Mouse (Mus musculus) cortical plate, adult 2 months (tissue): ENCODE measurements around the gene Slc25a5. TPM values are rescaled to one million over a fixed set of nuclear protein-coding genes. Genes with fewer than 3 reads are reported as not detected.

Experiments used
- H3K27ac ChIP-seq: fragments of 200-500 bp; 2 replicates; pipeline ENCODE4 v1.5.1; 2012; ENCODE audit warnings: low read length, control low read depth, inconsistent platforms; ENCODE audit not compliant: insufficient read depth
- H3K4me1 ChIP-seq: fragments of 200-500 bp; 2 replicates; pipeline ENCODE4 v1.6.1; 2011; ENCODE audit warnings: low read length; ENCODE audit not compliant: control insufficient read depth, insufficient read depth
- H3K4me3 ChIP-seq: fragments of 200-500 bp; 2 replicates; pipeline ENCODE4 v1.5.1; 2011; ENCODE audit warnings: mild to moderate bottlenecking, low read length, control low read depth; ENCODE audit not compliant: insufficient read depth
- CTCF ChIP-seq: fragments of 200-500 bp; IDR thresholded peaks from 2 replicates; pipeline ENCODE4 v1.5.1; 2011; ENCODE audit warnings: mild to moderate bottlenecking, control low read depth, low read length; ENCODE audit not compliant: insufficient read depth; ENCODE audit errors: extremely low read depth
- POLR2A ChIP-seq: fragments of 200-500 bp; IDR thresholded peaks from 2 replicates; pipeline ENCODE4 v1.6.1; 2011; ENCODE audit warnings: mild to moderate bottlenecking, low read length, control low read depth; ENCODE audit not compliant: insufficient read depth; ENCODE audit errors: extremely low read depth
- polyA plus RNA-seq: library from polyadenylated mRNA; depleted of rRNA; stranded (reverse); fragments of >200 nt; gene quantifications from 2 replicates; pipeline ENCODE4 v1.2.3, GENCODE M21; 2012; rRNA removed

The Slc25a5 gene
- polyA plus RNA-seq, 1 experiment = 428 TPM

GRCm38 (mm10) chrX:36833397-36834084, 38.1 kb downstream of the Slc25a5 start:
- no peaks in the 10 kb centered on the region for H3K4me1 ChIP-seq
- H3K27ac ChIP-seq = no peak overlapping the region
- TF ChIP-seq CTCF (peak; percentile 54), POLR2A (no peak)
- H3K4me3 ChIP-seq = no peak overlapping the region; the same call in 1 of the 2 replicates

- no peaks in the 10 kb centered on the region for H3K4me1 ChIP-seq
- H3K27ac ChIP-seq = no peak overlapping the region
- no peak overlapping the region for H3K4me3 ChIP-seq
- TF ChIP-seq POLR2A = no peak
- TF ChIP-seq CTCF = no peak
Observed at GRCm38 (mm10) chrX:36837069-36837676, 41.7 kb downstream of the Slc25a5 start.

- no peak for TF ChIP-seq CTCF
- no peak for TF ChIP-seq POLR2A
- Histone ChIP-seq H3K4me3 (no peak overlapping the region), H3K4me1 (no peaks in the 10 kb centered on the region), H3K27ac (no peak overlapping the region)
Observed at GRCm38 (mm10) chrX:36839391-36839790, 43.9 kb downstream of the Slc25a5 start.

GRCm38 (mm10) chrX:36841698-36842097, 46.2 kb downstream of the Slc25a5 start:
- H3K4me3 ChIP-seq = no peak overlapping the region
- TF ChIP-seq POLR2A = no peak
- no peak for TF ChIP-seq CTCF
- no peaks in the 10 kb centered on the region for H3K4me1 ChIP-seq
- H3K27ac ChIP-seq = no peak overlapping the region

- Histone ChIP-seq H3K27ac (no peak overlapping the region), H3K4me3 (no peak overlapping the region), H3K4me1 (no peaks in the 10 kb centered on the region)
- TF ChIP-seq POLR2A (no peak), CTCF (no peak)
Observed at GRCm38 (mm10) chrX:36843346-36843990, 48.0 kb downstream of the Slc25a5 start.

- no peaks in the 10 kb centered on the region for H3K4me1 ChIP-seq
- H3K27ac ChIP-seq = no peak overlapping the region
- no peak for TF ChIP-seq POLR2A
- TF ChIP-seq CTCF = no peak
- no peak overlapping the region for H3K4me3 ChIP-seq
Observed at GRCm38 (mm10) chrX:36847152-36847551, 51.7 kb downstream of the Slc25a5 start.

Other genes starting within 250 kb of the Slc25a5 start
- gene Pgrmc1, start 197.4 kb upstream of the Slc25a5 start, polyA plus RNA-seq = 209 and 234 TPM in 2 replicates
- gene Akap17b, start 150.3 kb upstream of the Slc25a5 start, polyA plus RNA-seq = 9.5 and 10.7 TPM in 2 replicates
- 0.44 and 0.81 TPM in 2 replicates for gene Slc25a43, start 52.0 kb upstream of the Slc25a5 start, polyA plus RNA-seq
- 41.1 and 44.7 TPM in 2 replicates for gene Ube2a, start 78.2 kb downstream of the Slc25a5 start, polyA plus RNA-seq
- gene C330007P06Rik, start 78.5 kb downstream of the Slc25a5 start, polyA plus RNA-seq = 23.2 and 26.0 TPM in 2 replicates
- gene Nkrf, start 107.2 kb downstream of the Slc25a5 start, polyA plus RNA-seq = 16.5 and 16.7 TPM in 2 replicates
- gene Sept6, start 196.1 kb downstream of the Slc25a5 start, polyA plus RNA-seq = 58.4 and 60.1 TPM in 2 replicates